Mouse (Mus musculus): ENCODE measurements around the gene Necap2. TPM values are rescaled to one million over a fixed set of nuclear protein-coding genes. Genes with fewer than 3 reads are reported as not detected.

Necap2 gene
- polyA plus RNA-seq, 1 experiment = 60.3 TPM

- no peak for TF ChIP-seq POLR2A (IDR thresholded peaks at IDR 0.05; ENCODE audit: low read depth, low read length)
- TF ChIP-seq CTCF (conservative IDR thresholded peaks at IDR 0.05; ENCODE audit: insufficient read depth, insufficient read length, low read depth, low read length) = no peak
- H3K4me1 ChIP-seq (ENCODE audit: control insufficient read depth, insufficient read depth, low read length) = peaks cover 8% of the 10 kb centered on the region; the same call in 1 of the 2 replicates
- H3K4me3 ChIP-seq (ENCODE audit: insufficient read depth, low read depth, low read length) = no peak overlapping the region
- H3K27ac ChIP-seq (ENCODE audit: insufficient read depth, low read depth, low read length) = no peak overlapping the region
- no peaks in the 10 kb centered on the region; the same call in 1 of the 2 replicates for H3K36me3 ChIP-seq (ENCODE audit: control insufficient read depth, insufficient read depth, low read length)
- no peaks in the 10 kb centered on the region for H3K27me3 ChIP-seq (replicated peaks; ENCODE audit: control insufficient read depth, insufficient read depth, low read length)
- WGBS = 91% methylated on average over 4 of the region's 4 CpGs
- no peak for DNase-seq
Measured at GRCm38 (mm10) chr4:141074109-141074508, 4.0 kb downstream of the Necap2 start.

GRCm38 (mm10) chr4:141073661-141074060, 4.5 kb downstream of the Necap2 start:
- TF ChIP-seq POLR2A (IDR thresholded peaks at IDR 0.05; ENCODE audit: low read depth, low read length) (no peak), CTCF (conservative IDR thresholded peaks at IDR 0.05; ENCODE audit: insufficient read depth, insufficient read length, low read depth, low read length) (no peak)
- Histone ChIP-seq H3K4me1 (ENCODE audit: control insufficient read depth, insufficient read depth, low read length) (peaks cover 8% of the 10 kb centered on the region; the same call in 1 of the 2 replicates), H3K36me3 (ENCODE audit: control insufficient read depth, insufficient read depth, low read length) (no peaks in the 10 kb centered on the region; the same call in 1 of the 2 replicates), H3K27ac (ENCODE audit: insufficient read depth, low read depth, low read length) (no peak overlapping the region), H3K4me3 (ENCODE audit: insufficient read depth, low read depth, low read length) (no peak overlapping the region), H3K27me3 (replicated peaks; ENCODE audit: control insufficient read depth, insufficient read depth, low read length) (no peaks in the 10 kb centered on the region)
- 69% methylated on average over 9 of the region's 9 CpGs for WGBS
- no peak for DNase-seq

- no peaks in the 10 kb centered on the region; the same call in none of the 2 replicates for H3K36me3 ChIP-seq (ENCODE audit: control insufficient read depth, insufficient read depth, low read length)
- 88% methylated on average over 11 of the region's 11 CpGs for WGBS
- no peaks in the 10 kb centered on the region for H3K27me3 ChIP-seq (replicated peaks; ENCODE audit: control insufficient read depth, insufficient read depth, low read length)
- DNase-seq = no peak
- no peak overlapping the region for H3K4me3 ChIP-seq (ENCODE audit: insufficient read depth, low read depth, low read length)
- TF ChIP-seq POLR2A (IDR thresholded peaks at IDR 0.05; ENCODE audit: low read depth, low read length) (no peak), CTCF (conservative IDR thresholded peaks at IDR 0.05; ENCODE audit: insufficient read depth, insufficient read length, low read depth, low read length) (no peak)
- peaks cover 14% of the 10 kb centered on the region for H3K4me1 ChIP-seq (ENCODE audit: control insufficient read depth, insufficient read depth, low read length)
- no peak overlapping the region for H3K27ac ChIP-seq (ENCODE audit: insufficient read depth, low read depth, low read length)
Measured at GRCm38 (mm10) chr4:141072502-141072901, 5.7 kb downstream of the Necap2 start.

GRCm38 (mm10) chr4:141069731-141070130, 8.4 kb downstream of the Necap2 start:
- Histone ChIP-seq H3K4me3 (ENCODE audit: insufficient read depth, low read depth, low read length) (no peak overlapping the region), H3K4me1 (ENCODE audit: control insufficient read depth, insufficient read depth, low read length) (peaks cover 19% of the 10 kb centered on the region), H3K27me3 (replicated peaks; ENCODE audit: control insufficient read depth, insufficient read depth, low read length) (no peaks in the 10 kb centered on the region), H3K36me3 (ENCODE audit: control insufficient read depth, insufficient read depth, low read length) (no peaks in the 10 kb centered on the region; the same call in none of the 2 replicates), H3K27ac (ENCODE audit: insufficient read depth, low read depth, low read length) (no peak overlapping the region)
- peak; percentile 89 for TF ChIP-seq CTCF (conservative IDR thresholded peaks at IDR 0.05; ENCODE audit: insufficient read depth, insufficient read length, low read depth, low read length)
- no peak for TF ChIP-seq POLR2A (IDR thresholded peaks at IDR 0.05; ENCODE audit: low read depth, low read length)
- WGBS = 48% methylated on average over 4 of the region's 4 CpGs
- DNase-seq = peak; percentile 71

- 83% methylated on average over 8 of the region's 8 CpGs for WGBS
- no peak for DNase-seq
- no peak overlapping the region for H3K27ac ChIP-seq (ENCODE audit: insufficient read depth, low read depth, low read length)
- H3K4me1 ChIP-seq (ENCODE audit: control insufficient read depth, insufficient read depth, low read length) = peaks cover 19% of the 10 kb centered on the region
- H3K36me3 ChIP-seq (ENCODE audit: control insufficient read depth, insufficient read depth, low read length) = no peaks in the 10 kb centered on the region; the same call in none of the 2 replicates
- TF ChIP-seq CTCF (conservative IDR thresholded peaks at IDR 0.05; ENCODE audit: insufficient read depth, insufficient read length, low read depth, low read length) = no peak
- no peak for TF ChIP-seq POLR2A (IDR thresholded peaks at IDR 0.05; ENCODE audit: low read depth, low read length)
- H3K4me3 ChIP-seq (ENCODE audit: insufficient read depth, low read depth, low read length) = no peak overlapping the region
- H3K27me3 ChIP-seq (replicated peaks; ENCODE audit: control insufficient read depth, insufficient read depth, low read length) = no peaks in the 10 kb centered on the region
Measured at GRCm38 (mm10) chr4:141068655-141069054, 9.5 kb downstream of the Necap2 start.

- Histone ChIP-seq H3K36me3 (ENCODE audit: control insufficient read depth, insufficient read depth, low read length) (no peaks in the 10 kb centered on the region; the same call in none of the 2 replicates), H3K4me3 (ENCODE audit: insufficient read depth, low read depth, low read length) (no peak overlapping the region), H3K27me3 (replicated peaks; ENCODE audit: control insufficient read depth, insufficient read depth, low read length) (no peaks in the 10 kb centered on the region), H3K27ac (ENCODE audit: insufficient read depth, low read depth, low read length) (peak overlapping the region; percentile 8), H3K4me1 (ENCODE audit: control insufficient read depth, insufficient read depth, low read length) (peaks cover 19% of the 10 kb centered on the region)
- WGBS = 41% methylated on average over 9 of the region's 9 CpGs
- TF ChIP-seq CTCF (conservative IDR thresholded peaks at IDR 0.05; ENCODE audit: insufficient read depth, insufficient read length, low read depth, low read length) (no peak), POLR2A (IDR thresholded peaks at IDR 0.05; ENCODE audit: low read depth, low read length) (no peak)
- no peak for DNase-seq
Measured at GRCm38 (mm10) chr4:141067516-141068046, 10.6 kb downstream of the Necap2 start.

- Histone ChIP-seq H3K4me1 (ENCODE audit: control insufficient read depth, insufficient read depth, low read length) (peaks cover 19% of the 10 kb centered on the region), H3K36me3 (ENCODE audit: control insufficient read depth, insufficient read depth, low read length) (no peaks in the 10 kb centered on the region; the same call in 1 of the 2 replicates), H3K4me3 (ENCODE audit: insufficient read depth, low read depth, low read length) (no peak overlapping the region), H3K27ac (ENCODE audit: insufficient read depth, low read depth, low read length) (peak overlapping the region; percentile 8), H3K27me3 (replicated peaks; ENCODE audit: control insufficient read depth, insufficient read depth, low read length) (no peaks in the 10 kb centered on the region)
- no peak for TF ChIP-seq CTCF (conservative IDR thresholded peaks at IDR 0.05; ENCODE audit: insufficient read depth, insufficient read length, low read depth, low read length)
- TF ChIP-seq POLR2A (IDR thresholded peaks at IDR 0.05; ENCODE audit: low read depth, low read length) = no peak
- peak; percentile 94 for DNase-seq
- 41% methylated on average over 12 of the region's 12 CpGs for WGBS
Measured at GRCm38 (mm10) chr4:141066709-141067515, 11.2 kb downstream of the Necap2 start.
